Mouse (Mus musculus): ENCODE data around the gene Hist1h2an. TPM values are rescaled to one million over a fixed set of nuclear protein-coding genes. Genes with fewer than 3 reads are reported as not detected.

Gene Hist1h2an
- total RNA-seq, 2 experiments from 2014 or later, result 1.0 to 2.0 TPM

DNA sequence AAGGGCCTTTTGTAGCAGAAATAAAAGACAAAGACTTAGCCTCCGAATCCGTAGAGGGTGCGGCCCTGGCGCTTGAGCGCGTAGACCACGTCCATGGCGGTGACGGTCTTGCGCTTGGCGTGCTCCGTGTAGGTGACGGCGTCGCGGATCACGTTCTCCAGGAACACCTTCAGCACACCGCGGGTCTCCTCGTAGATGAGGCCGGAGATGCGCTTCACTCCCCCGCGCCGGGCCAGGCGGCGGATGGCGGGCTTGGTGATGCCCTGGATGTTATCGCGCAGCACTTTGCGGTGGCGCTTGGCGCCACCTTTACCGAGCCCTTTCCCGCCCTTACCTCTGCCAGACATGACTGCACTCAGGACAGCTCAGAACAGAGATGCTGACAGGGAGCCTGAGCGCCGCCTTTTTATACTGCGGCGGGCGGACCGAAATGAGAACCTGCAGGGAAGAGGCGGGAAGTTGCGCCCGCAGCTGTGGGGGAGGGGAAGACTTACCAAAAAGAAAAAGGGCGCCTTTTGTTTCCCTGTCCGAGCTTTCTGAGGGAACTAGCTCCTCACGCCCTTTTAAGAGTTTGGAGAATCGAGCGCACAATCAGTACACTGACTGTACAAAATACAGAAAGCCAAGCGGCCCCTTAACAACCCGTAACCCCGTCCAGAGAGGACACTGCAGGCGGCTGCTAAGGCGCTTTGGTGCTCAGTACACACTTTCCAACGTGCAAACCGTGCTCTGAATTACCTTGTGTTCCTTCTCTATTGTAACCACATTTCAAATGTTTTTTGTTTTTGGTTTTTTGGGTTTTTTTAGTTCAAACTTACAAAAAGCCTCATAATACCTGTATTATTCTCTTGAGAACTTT, 36.6 kb downstream of the Hist1h2an start, which contains the start of gene Hist1h4k:
TSS of gene Hist1h4k (minus strand) at position 347 of the 859 bp plus-strand sequence.
- intact Hi-C loops (cut with DNase I), result loop anchor here (2.0 kb wide), 1 partner anchor 16 kb away; the partner anchor contains the start of gene Hist1h4j
- peak; percentile 68 for DNase-seq

DNA sequence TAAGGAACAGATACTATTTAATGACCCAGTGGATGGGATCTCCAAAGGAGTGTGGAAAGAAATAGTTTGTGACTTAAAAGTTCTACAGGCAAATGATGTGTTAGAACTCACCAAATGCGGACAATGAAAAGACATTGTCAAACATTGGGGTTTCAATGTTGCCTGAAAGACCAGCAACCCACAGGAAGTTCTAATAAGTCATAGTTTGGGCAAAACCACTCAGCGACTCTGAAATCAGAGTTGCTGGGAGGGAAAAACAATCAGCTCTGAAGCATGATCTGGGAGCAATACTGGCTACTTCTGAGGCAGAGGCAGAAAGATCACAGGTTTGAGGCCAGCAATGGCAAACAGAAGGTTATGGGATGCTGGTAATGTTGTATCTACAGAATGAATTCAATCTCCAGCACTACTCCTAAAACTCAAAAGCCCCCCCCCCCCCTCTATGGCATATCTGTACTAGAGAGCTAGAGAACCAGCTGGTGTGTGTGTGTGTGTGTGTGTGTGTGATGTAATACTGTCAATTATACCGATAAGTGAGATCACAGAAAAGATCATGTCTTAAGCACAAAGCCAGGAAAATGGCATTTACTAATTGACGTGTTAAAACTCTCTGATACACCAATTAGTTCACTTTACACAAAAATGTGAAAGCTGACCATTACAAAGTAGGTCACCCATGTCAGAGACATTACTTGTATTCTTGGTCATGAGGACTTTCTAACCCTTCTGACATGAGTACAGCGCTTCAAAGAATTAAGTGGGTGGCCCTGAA, 37.4 kb downstream of the Hist1h2an start:
- intact Hi-C loops (cut with DNase I), result loop anchor here (2.0 kb wide), 1 partner anchor 15 kb away; the partner anchor contains the start of gene Hist1h4j
- DNase-seq, result no peak

DNA sequence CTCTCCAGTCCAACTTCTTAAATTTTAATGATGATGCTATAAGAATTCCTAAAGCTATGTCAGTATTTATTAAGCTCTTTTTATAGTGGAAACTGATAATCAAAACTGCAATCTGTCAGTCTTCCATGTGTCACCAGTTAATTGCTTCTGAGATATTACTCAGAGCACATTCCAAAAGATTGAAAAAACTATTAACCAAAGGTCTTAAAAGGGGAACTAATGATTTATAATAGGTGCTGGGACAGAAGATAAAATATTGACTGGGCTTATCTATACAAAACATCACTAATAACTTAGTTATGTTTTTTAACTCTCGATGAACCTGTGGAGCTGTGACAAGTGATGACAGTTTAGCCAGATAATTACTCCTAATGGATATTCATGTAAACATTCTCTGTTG, 42.0 kb downstream of the Hist1h2an start:
- no peak for DNase-seq
- intact Hi-C loops (cut with DNase I), result no loop called here

Small RNA genes within 50 kb of the gene (microRNA-seq; reads per million reads assigned to microRNA genes)
- gene Gm19658 (0 reads per million in 2 experiments), gene Gm44346 (0 reads per million in 2 experiments), gene Gm44454 (0 reads per million in 2 experiments), gene Gm44466 (0 reads per million in 2 experiments)

Other genes starting within 250 kb of the Hist1h2an start
- not detected for gene Olfr1366, start 244.4 kb downstream of the Hist1h2an start, total RNA-seq (2021)
- not detected for gene Olfr1535, start 227.3 kb downstream of the Hist1h2an start, total RNA-seq (2021)
- not detected for gene Olfr1364, start 205.5 kb downstream of the Hist1h2an start, total RNA-seq (2021)
- not detected for gene Olfr1362, start 173.2 kb downstream of the Hist1h2an start, total RNA-seq (2021)
- not detected for gene Olfr11, start 144.7 kb downstream of the Hist1h2an start, total RNA-seq (2021)
- not detected for gene Olfr1361, start 123.8 kb downstream of the Hist1h2an start, total RNA-seq (2021)
- gene Olfr1360, start 109.8 kb downstream of the Hist1h2an start, total RNA-seq (2021), result not detected
- not detected for gene Olfr1359, start 89.1 kb downstream of the Hist1h2an start, total RNA-seq (2021)
- gene Hist1h2bl, start 71.1 kb downstream of the Hist1h2an start, total RNA-seq (2021), result 10 to 100 TPM; 10.7 to 18.2 TPM
- 1 to 10 TPM; 3.3 to 8.8 TPM for gene Hist1h2ai, start 70.8 kb downstream of the Hist1h2an start, total RNA-seq (2021)
- gene Hist1h3h, start 69.6 kb downstream of the Hist1h2an start, total RNA-seq (2021), result 10 to 100 TPM; 12.6 to 15.0 TPM
- gene Hist1h2bm, start 65.2 kb downstream of the Hist1h2an start, total RNA-seq (2021), result 1 to 10 TPM; 2.0 to 3.5 TPM
- 1 to 10 TPM; 2.0 to 3.2 TPM for gene Hist1h4j, start 52.2 kb downstream of the Hist1h2an start, total RNA-seq (2021)
- 10 to 100 TPM; 27.0 to 38.7 TPM for gene Hist1h4k, start 36.7 kb downstream of the Hist1h2an start, total RNA-seq (2021)
- gene Hist1h2ak, start 33.4 kb downstream of the Hist1h2an start, total RNA-seq (2021), result 1 to 10 TPM; 2.1 to 4.8 TPM
- 1 to 10 TPM; 6.9 to 9.3 TPM for gene Hist1h2bn, start 33.1 kb downstream of the Hist1h2an start, total RNA-seq (2021)
- 1 to 10 TPM; 4.7 to 6.6 TPM for gene Hist1h1b, start 6.6 kb downstream of the Hist1h2an start, total RNA-seq (2021)
- 10 to 100 TPM; 11.9 to 24.7 TPM for gene Hist1h3i, start 3.8 kb downstream of the Hist1h2an start, total RNA-seq (2021)
- gene Hist1h2bp, start 243 bp upstream of the Hist1h2an start, total RNA-seq (2021), result 1 to 10 TPM; 3.8 to 6.5 TPM
- gene Hist1h2bq, start 23.0 kb upstream of the Hist1h2an start, total RNA-seq (2021), result 10 to 100 TPM; 18.8 to 22.7 TPM
- gene Hist1h2ao, start 23.2 kb upstream of the Hist1h2an start, total RNA-seq (2021), result 1 to 10 TPM in 1 of 2 experiments, under 1 TPM in 1; 0.81 to 6.5 TPM
- gene Hist1h4m, start 24.5 kb upstream of the Hist1h2an start, total RNA-seq (2021), result 10 to 100 TPM; 61.4 to 75.8 TPM
- gene Hist1h4n, start 45.0 kb upstream of the Hist1h2an start, total RNA-seq (2021), result not detected
- 10 to 100 TPM; 11.5 to 14.3 TPM for gene Hist1h2ap, start 46.3 kb upstream of the Hist1h2an start, total RNA-seq (2021)
- gene Hist1h2br, start 46.5 kb upstream of the Hist1h2an start, total RNA-seq (2021), result 10 to 100 TPM; 19.2 to 22.2 TPM
- under 1 TPM; 0.26 to 0.30 TPM for gene Zfp184, start 157.9 kb upstream of the Hist1h2an start, total RNA-seq (2021)
- not detected for gene Pom121l2, start 194.0 kb upstream of the Hist1h2an start, total RNA-seq (2021)
- 1 to 10 TPM in 1 of 2 experiments, not detected in 1; 5.4 TPM for gene Prss16, start 222.5 kb upstream of the Hist1h2an start, total RNA-seq (2021)
- 10 to 100 TPM; 12.2 to 13.3 TPM for gene Hist1h2ah, start 248.3 kb upstream of the Hist1h2an start, total RNA-seq (2021)
- gene Hist1h2bk, start 248.7 kb upstream of the Hist1h2an start, total RNA-seq (2021), result 10 to 100 TPM; 10.8 to 26.5 TPM

All from gastrocnemius, postnatal 36 days (tissue).